ENCODE assay signal across 26 mouse cellular contexts in genomic region chr2:109365962-109366361, GRCm38 (mm10).
"Had no signal": no experiment of that assay in that cellular context is flagged by ENCODE, and none has a peak within 500 bp of the region (broad histone marks: within the 10 kb centered on the region; RNA-seq: fewer than 3 reads in every experiment).

No protein-coding gene starts in this region.

- ATAC-seq: hindbrain, embryonic 16.5 days; inflammation-experienced regulatory T-cells, adult 6 months; intestine, embryonic 16.5 days; liver, embryonic 12.5 days had no signal

- H3K9me3 ChIP-seq: heart, embryonic 10.5 days; heart, embryonic 12.5 days; hindbrain, embryonic 10.5 days; hindbrain, embryonic 12.5 days; limb, embryonic 13.5 days; limb, embryonic 15.5 days; liver, embryonic 12.5 days had no signal

- DNase-seq: gastrocnemius, adult 2 months; gastrocnemius, postnatal 10 days; gastrocnemius, postnatal 25 days; heart, adult 18-20 months; heart, postnatal 10 days; heart, postnatal 4 days; kidney, adult 18-20 months; kidney, adult 8-10 months; kidney, postnatal 14 days; kidney, postnatal 36 days; layer of hippocampus, adult 9-11 months; layer of hippocampus, postnatal 36 days; left cerebral cortex, postnatal 4 days had no signal

- H3K9ac ChIP-seq: heart, embryonic 12.5 days; hindbrain, embryonic 12.5 days; hindbrain, embryonic 14.5 days; limb, embryonic 13.5 days; limb, embryonic 15.5 days; liver, embryonic 12.5 days; liver, embryonic 14.5 days had no signal

- H3K4me3 ChIP-seq: gastrocnemius, adult 2 months; heart, embryonic 10.5 days; heart, embryonic 12.5 days; hindbrain, embryonic 10.5 days; hindbrain, embryonic 12.5 days; limb, embryonic 13.5 days; limb, embryonic 15.5 days; liver, embryonic 12.5 days had no signal

- H3K4me1 ChIP-seq: heart, embryonic 10.5 days; heart, embryonic 12.5 days; hindbrain, embryonic 10.5 days; hindbrain, embryonic 12.5 days; limb, embryonic 13.5 days; limb, embryonic 15.5 days; liver, embryonic 12.5 days had no signal

- H3K36me3 ChIP-seq: heart, embryonic 10.5 days; heart, embryonic 12.5 days; hindbrain, embryonic 10.5 days; hindbrain, embryonic 12.5 days; limb, embryonic 13.5 days; limb, embryonic 15.5 days; liver, embryonic 12.5 days had no signal

- H3K4me2 ChIP-seq: heart, embryonic 12.5 days; hindbrain, embryonic 12.5 days; hindbrain, embryonic 14.5 days; limb, embryonic 13.5 days; limb, embryonic 15.5 days; liver, embryonic 12.5 days had no signal

- H3K27ac ChIP-seq: gastrocnemius, adult 2 months; heart, embryonic 10.5 days; hindbrain, embryonic 10.5 days; hindbrain, embryonic 12.5 days; hindbrain, embryonic 14.5 days; kidney, postnatal 0 days; limb, embryonic 13.5 days; limb, embryonic 15.5 days; liver, embryonic 12.5 days; liver, embryonic 14.5 days had no signal

- H3K27me3 ChIP-seq: heart, embryonic 12.5 days; hindbrain, embryonic 12.5 days; limb, embryonic 13.5 days; limb, embryonic 15.5 days; liver, embryonic 12.5 days had no signal
